Mouse (Mus musculus) megakaryocyte, embryonic 14.5 days (primary cell): ENCODE measurements around the gene Frmd7.

Source experiments
- FLI1 ChIP-seq: IDR thresholded peaks from 2 replicates; pipeline ENCODE4 v1.6.1; 2012; ENCODE audit warnings: low read length, inconsistent platforms, mixed read lengths
- GATA1 ChIP-seq: IDR thresholded peaks from 3 replicates; pipeline ENCODE4 v1.6.1; 2012; ENCODE audit warnings: mixed read lengths, low read length, inconsistent platforms, borderline replicate concordance

DNA sequence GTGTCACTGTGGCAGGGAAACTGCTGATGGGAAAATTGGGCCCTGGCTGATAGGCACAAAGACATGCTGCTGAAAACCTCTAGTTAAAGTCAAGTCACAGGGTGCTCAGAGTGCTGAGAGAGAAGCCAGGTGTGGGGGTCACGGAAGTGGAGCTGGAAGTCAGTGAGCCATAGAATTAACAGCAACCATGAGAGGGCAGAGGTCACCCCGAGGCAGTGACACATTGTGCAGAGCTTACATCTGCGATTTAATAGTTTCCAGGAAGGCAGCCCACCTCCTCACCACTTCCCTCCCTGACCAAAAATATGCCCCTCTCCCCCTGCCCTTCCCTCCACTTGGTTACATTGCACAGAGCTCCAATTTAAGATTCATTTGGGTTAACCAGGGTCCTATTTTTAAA is 25.1 kb downstream of the Frmd7 start:
- no peak for TF ChIP-seq GATA1
- TF ChIP-seq FLI1: no peak
